Mouse (Mus musculus) myocyte (in vitro differentiated cells): ENCODE measurements around the gene Tfg. TPM values are rescaled to one million over a fixed set of nuclear protein-coding genes. Genes with fewer than 3 reads are reported as not detected.

Source experiments
- H3K27me3 ChIP-seq: one replicate; pipeline ENCODE4 v1.6.1; 2011; ENCODE audit not compliant: control insufficient read depth, insufficient read depth, insufficient read length
- H3K36me3 ChIP-seq: one replicate; pipeline ENCODE4 v1.6.1; 2011; ENCODE audit not compliant: control insufficient read depth, insufficient read depth
- H3K4me2 ChIP-seq: one replicate; pipeline ENCODE4 v1.6.1; 2011; ENCODE audit warnings: low read depth, control low read depth
- H3K4me3 ChIP-seq: one replicate; pipeline ENCODE4 v1.5.1; 2011; ENCODE audit warnings: mild to moderate bottlenecking, control low read depth, moderate library complexity
- H3K79me2 ChIP-seq: one replicate; pipeline ENCODE4 v1.6.1; 2011; ENCODE audit not compliant: control insufficient read depth, insufficient read depth
- H3ac ChIP-seq: one replicate; pipeline ENCODE4 v1.6.1; 2011; ENCODE audit not compliant: control insufficient read depth, insufficient read length
- CEBPB ChIP-seq: IDR thresholded peaks from 2 replicates; pipeline ENCODE4 v1.6.1; 2011; ENCODE audit warnings: mild to moderate bottlenecking, moderate library complexity; ENCODE audit not compliant: poor library complexity, insufficient read depth, severe bottlenecking
- E2F4 ChIP-seq: IDR thresholded peaks from one replicate; pipeline ENCODE4 v1.6.1; 2011; ENCODE audit warnings: mild to moderate bottlenecking, control low read depth, moderate library complexity; ENCODE audit not compliant: insufficient read depth
- MAX ChIP-seq: IDR thresholded peaks from one replicate; pipeline ENCODE4 v1.6.1; 2011; ENCODE audit warnings: low read depth, mild to moderate bottlenecking, control low read depth
- MYOD1 ChIP-seq, 3 experiments: IDR thresholded peaks; one replicate each; pipeline ENCODE4 v1.6.1; 2011; ENCODE audit warnings: control low read depth in 2 of 3, low read depth in 2 of 3, mild to moderate bottlenecking in 2 of 3, moderate library complexity in 1 of 3; ENCODE audit not compliant: insufficient read length in 2 of 3, control insufficient read depth in 1 of 3
- MYOG ChIP-seq, 3 experiments: IDR thresholded peaks; one replicate each; pipeline ENCODE4 v1.6.1; 2011; ENCODE audit warnings: control low read depth in 2 of 3, low read depth in 2 of 3, mild to moderate bottlenecking in 2 of 3; ENCODE audit not compliant: insufficient read length in 2 of 3, control insufficient read depth in 1 of 3, insufficient read depth in 1 of 3
- POLR2A ChIP-seq: IDR thresholded peaks from one replicate; pipeline ENCODE4 v1.6.1; 2011; ENCODE audit warnings: low read depth, mild to moderate bottlenecking, control low read depth, moderate library complexity; ENCODE audit not compliant: insufficient read length
- POLR2AphosphoS2 ChIP-seq: IDR thresholded peaks from one replicate; pipeline ENCODE4 v1.6.1; 2011; ENCODE audit warnings: low read depth, control low read depth; ENCODE audit not compliant: insufficient read length
- REST ChIP-seq: IDR thresholded peaks from one replicate; pipeline ENCODE4 v1.6.1; 2011; ENCODE audit warnings: mild to moderate bottlenecking, control low read depth, moderate library complexity; ENCODE audit not compliant: insufficient read depth, insufficient read length
- SRF ChIP-seq: IDR thresholded peaks from one replicate; pipeline ENCODE4 v1.6.1; 2011; ENCODE audit warnings: low read depth; ENCODE audit not compliant: control insufficient read depth, insufficient read length
- TCF12 ChIP-seq: IDR thresholded peaks from one replicate; pipeline ENCODE4 v1.6.1; 2011; ENCODE audit warnings: mild to moderate bottlenecking, control low read depth; ENCODE audit not compliant: poor library complexity, insufficient read depth, severe bottlenecking
- TCF3 ChIP-seq: IDR thresholded peaks from one replicate; pipeline ENCODE4 v1.6.1; 2011; ENCODE audit warnings: low read depth, control low read depth; ENCODE audit not compliant: insufficient read length
- USF1 ChIP-seq: IDR thresholded peaks from one replicate; pipeline ENCODE4 v1.6.1; 2011; ENCODE audit warnings: low read depth, mild to moderate bottlenecking, control low read depth, moderate library complexity
- polyA plus RNA-seq: library from polyadenylated mRNA; unstranded; fragments of >200 nt; fragmentation: generic; extraction: Trizol; gene quantifications from one replicate; pipeline ENCODE4 v1.2.1, GENCODE M21; 2012; ENCODE audit warnings: missing spikeins

Gene Tfg
- polyA plus RNA-seq, 1 experiment: 48.2 TPM

DNA sequence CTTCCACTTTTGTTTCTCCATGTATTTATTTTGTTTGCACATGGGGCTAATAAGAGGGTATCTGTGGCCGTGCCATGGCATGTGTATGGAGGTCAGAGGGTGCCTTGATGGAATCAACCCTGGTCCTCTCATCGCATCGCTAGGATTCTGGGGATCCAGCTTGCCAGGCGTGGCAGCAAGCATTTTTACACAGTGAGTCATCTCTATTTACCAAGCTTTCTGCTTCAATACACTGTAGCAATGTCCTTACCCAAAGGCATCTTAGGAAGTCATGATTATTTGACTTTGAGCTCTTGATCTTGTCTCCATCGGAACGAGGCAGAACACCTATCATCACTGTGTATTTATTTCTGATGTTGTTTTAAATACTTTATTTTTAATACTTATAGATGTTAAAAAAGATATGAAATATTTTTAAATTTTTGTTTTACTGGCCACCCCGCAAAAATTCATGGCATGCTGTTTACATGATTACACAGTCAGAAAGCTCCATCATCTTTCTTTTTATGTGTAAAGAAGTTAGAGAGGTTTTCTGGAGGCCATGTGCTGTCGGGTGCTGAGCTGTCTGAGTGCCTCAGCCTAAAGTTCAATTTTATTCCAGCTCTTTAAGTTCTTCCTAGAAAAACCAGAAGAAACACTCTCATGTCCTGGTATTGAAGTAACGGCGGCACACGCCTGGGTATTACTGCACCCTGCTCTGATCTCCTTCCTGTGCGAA lies 61.9 kb downstream of the Tfg start:
- TF ChIP-seq TCF3: no peak
- TF ChIP-seq USF1: no peak
- TF ChIP-seq E2F4: no peak
- no peak for TF ChIP-seq MYOD1 (IDR thresholded peaks at IDR 0.05; ENCODE audit: control insufficient read depth in 1 of 3, insufficient read length in 2 of 3, low read depth in 2 of 3)
- TF ChIP-seq POLR2A: no peak
- TF ChIP-seq TCF12: no peak
- no peak for TF ChIP-seq POLR2AphosphoS2
- TF ChIP-seq REST: no peak
- Histone ChIP-seq H3K27me3 (no peaks in the 10 kb centered on the region), H3K4me3 (no peak overlapping the region), H3K79me2 (no peaks in the 10 kb centered on the region), H3ac (no peak overlapping the region), H3K36me3 (no peaks in the 10 kb centered on the region), H3K4me2 (no peak overlapping the region)

DNA sequence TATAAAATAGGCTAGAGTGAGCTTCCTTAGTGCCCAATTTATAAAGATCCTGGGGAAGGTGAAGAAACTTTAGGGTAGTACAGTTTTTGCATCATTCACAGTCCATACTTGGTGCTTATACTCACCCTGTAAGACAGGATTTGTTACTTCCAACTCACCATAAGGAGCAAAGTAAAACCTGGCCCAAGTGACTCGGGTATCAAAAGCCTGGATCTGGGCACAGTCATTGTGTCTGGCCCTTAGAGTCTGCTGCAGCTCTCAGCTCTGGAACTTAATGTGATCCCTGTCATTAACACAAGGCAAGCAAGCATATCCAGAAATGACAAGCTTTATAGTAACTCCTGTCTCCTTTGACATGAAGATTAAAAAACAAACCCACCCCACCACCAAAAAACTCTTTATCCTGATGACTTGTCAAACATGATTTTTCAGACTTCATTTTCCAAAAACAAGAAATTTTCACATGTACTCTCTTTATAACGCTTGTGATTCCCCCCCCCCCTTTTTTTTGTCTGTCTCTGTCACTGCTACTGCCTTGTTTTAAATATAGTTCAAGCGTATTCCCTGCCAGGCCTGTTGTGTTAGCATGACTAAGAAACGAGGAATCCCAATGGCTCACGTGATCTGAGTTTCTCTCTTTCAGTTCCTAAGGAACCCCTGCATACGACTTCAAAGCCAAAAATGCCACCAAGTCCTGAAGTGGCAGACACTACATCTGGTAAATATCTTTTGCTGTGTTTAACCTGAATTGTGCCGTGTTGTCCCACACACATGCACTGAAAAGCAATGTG lies 70.7 kb downstream of the Tfg start:
- TF ChIP-seq USF1: peak; percentile 66
- TF ChIP-seq POLR2AphosphoS2: no peak
- no peak for TF ChIP-seq TCF3
- no peak for TF ChIP-seq MYOD1 (IDR thresholded peaks at IDR 0.05; ENCODE audit: control insufficient read depth in 1 of 3, insufficient read length in 2 of 3, low read depth in 2 of 3)
- H3K79me2 ChIP-seq: no peaks in the 10 kb centered on the region
- no peak overlapping the region for H3K4me3 ChIP-seq
- no peaks in the 10 kb centered on the region for H3K27me3 ChIP-seq
- H3ac ChIP-seq: no peak overlapping the region
- H3K36me3 ChIP-seq: no peaks in the 10 kb centered on the region
- no peak overlapping the region for H3K4me2 ChIP-seq

- TF ChIP-seq SRF (no peak), MYOG (IDR thresholded peaks at IDR 0.05; ENCODE audit: control insufficient read depth in 1 of 3, insufficient read depth in 1 of 3, insufficient read length in 2 of 3, low read depth in 2 of 3) (no peak), USF1 (no peak), REST (no peak), CEBPB (no peak), POLR2AphosphoS2 (no peak), E2F4 (no peak), POLR2A (no peak), MAX (no peak), TCF12 (no peak), MYOD1 (IDR thresholded peaks at IDR 0.05; ENCODE audit: control insufficient read depth in 1 of 3, insufficient read length in 2 of 3, low read depth in 2 of 3) (no peak), TCF3 (no peak)
- H3K4me2 ChIP-seq: no peak overlapping the region
- H3ac ChIP-seq: no peak overlapping the region
- H3K36me3 ChIP-seq: no peaks in the 10 kb centered on the region
- H3K79me2 ChIP-seq: no peaks in the 10 kb centered on the region
- no peak overlapping the region for H3K4me3 ChIP-seq
- no peaks in the 10 kb centered on the region for H3K27me3 ChIP-seq
These were observed 72.0 kb downstream of the Tfg start for GRCm38 (mm10) chr16:56645251-56645650.

Other genes with a start within 250 kb of the Tfg start
- gene Abi3bp, start 239.6 kb downstream of the Tfg start, polyA plus RNA-seq: 0.01 TPM
- gene Adgrg7, start 78.4 kb upstream of the Tfg start, polyA plus RNA-seq: not detected
- gene Tmem45a, start 168.7 kb upstream of the Tfg start, polyA plus RNA-seq: 6.0 TPM
- not detected for gene Lnp1, start 210.6 kb upstream of the Tfg start, polyA plus RNA-seq